Mouse (Mus musculus): Measurements from ENCODE around the gene Crtc3. TPM values are rescaled to one million over a fixed set of nuclear protein-coding genes. Genes with fewer than 3 reads are reported as not detected.
A peak's percentile ranks its signal among the peaks of the same experiment; 100 is the strongest.

Crtc3 gene
- total RNA-seq, 2 experiments from 2014 or later, result 21.0 to 24.4 TPM

GRCm38 (mm10) chr7:80667190-80667589 lies 21.5 kb downstream of the Crtc3 start:
- Histone ChIP-seq H3K4me3 (no peak overlapping the region), H3K27ac (peak overlapping the region; percentile 46; the same call in 1 of the 2 replicates)
- DNase-seq (ENCODE audit: low spot score in 2 of 2), result no peak
- no peak for TF ChIP-seq CTCF (conservative IDR thresholded peaks at IDR 0.05)

DNA sequence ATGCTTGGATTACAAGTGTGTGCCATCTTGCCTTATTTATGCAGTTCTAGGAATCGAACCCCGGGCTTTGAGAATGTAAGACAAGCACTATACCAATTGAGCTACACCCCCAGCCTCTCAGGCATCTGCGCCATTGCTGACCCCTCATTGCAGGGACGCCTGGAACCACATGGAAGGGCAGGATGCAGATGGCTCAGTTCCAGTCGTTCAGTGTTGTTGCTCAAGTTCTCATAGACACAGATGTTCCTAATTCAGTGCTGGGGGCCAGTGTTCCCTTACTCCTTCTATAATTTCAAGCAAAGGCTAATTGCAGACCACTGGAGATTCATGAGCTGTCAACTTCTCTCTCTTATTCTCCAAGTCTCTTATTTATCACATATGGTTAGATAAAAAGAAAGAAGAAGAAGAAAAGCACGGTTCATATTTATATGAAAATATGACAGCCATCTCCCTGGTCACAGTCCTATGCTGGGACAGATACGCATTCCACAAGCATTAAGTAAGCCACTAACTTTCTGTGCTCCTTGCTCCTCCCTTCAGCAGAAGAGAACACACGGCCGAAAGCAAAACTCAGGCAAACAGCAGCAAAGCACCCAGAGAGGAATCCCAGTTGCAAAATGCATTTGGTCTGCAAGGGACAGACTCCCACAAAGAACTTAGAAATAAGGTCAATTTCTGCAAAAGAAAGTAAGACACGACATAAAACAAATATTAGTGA lies 22.3 kb downstream of the Crtc3 start:
- Histone ChIP-seq H3K27ac (peak overlapping the region; percentile 46; the same call in 1 of the 2 replicates), H3K4me3 (no peak overlapping the region)
- DNase-seq (ENCODE audit: low spot score in 2 of 2), result no peak
- TF ChIP-seq CTCF (conservative IDR thresholded peaks at IDR 0.05), result no peak

- no peak for TF ChIP-seq CTCF (conservative IDR thresholded peaks at IDR 0.05)
- Histone ChIP-seq H3K4me3 (no peak overlapping the region), H3K27ac (peak overlapping the region; percentile 92)
- no peak for DNase-seq (ENCODE audit: low spot score in 2 of 2)
These were observed 27.6 kb downstream of the Crtc3 start for GRCm38 (mm10) chr7:80661082-80661481.

DNA sequence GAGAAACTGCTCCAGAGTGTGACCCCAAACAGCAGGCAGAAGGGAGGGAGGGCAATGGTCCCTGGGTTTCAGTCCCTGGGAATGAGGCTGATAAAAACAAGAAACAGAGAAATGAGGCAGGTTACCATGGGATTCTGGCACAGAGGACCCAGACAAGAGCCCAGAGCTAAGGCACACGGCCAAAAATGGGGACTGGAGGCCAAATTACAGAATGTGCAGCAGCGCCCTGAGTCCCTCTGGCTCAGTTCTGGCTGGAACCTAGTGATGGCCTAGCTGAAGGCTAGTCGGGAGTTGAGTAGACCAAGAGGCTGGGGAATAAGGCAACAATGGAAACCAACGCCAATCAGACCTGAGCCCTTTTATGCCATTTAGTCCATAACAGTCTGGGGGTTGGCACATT lies 28.1 kb downstream of the Crtc3 start:
- peak; percentile 79 to 87 for DNase-seq (ENCODE audit: low spot score in 2 of 2)
- no peak for TF ChIP-seq CTCF (conservative IDR thresholded peaks at IDR 0.05)
- Histone ChIP-seq H3K4me3 (peak overlapping the region; percentile 11; the same call in 1 of the 2 replicates), H3K27ac (peak overlapping the region; percentile 92)

DNA sequence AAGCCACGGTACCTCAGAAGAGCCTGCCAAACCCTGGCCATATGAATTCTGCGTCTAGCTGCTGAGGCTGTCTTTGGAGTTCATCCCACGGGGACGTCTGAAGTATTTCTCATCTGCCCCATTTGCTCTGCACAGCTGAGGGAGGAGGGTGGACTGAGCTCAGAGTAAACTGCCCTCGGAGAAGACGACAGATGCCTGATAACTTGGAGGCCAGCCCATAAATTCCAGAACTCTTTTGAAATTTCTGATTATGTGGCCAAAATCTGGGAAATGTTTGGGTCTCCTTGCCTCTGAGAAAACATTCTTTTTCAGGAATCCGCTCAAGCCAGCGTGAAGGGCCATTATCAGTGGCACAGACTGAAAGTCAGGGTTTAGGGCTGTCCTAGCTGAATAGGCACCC lies 30.8 kb downstream of the Crtc3 start:
- Histone ChIP-seq H3K4me3 (no peak overlapping the region), H3K27ac (peak overlapping the region; percentile 92)
- no peak for DNase-seq (ENCODE audit: low spot score in 2 of 2)
- no peak for TF ChIP-seq CTCF (conservative IDR thresholded peaks at IDR 0.05)

DNA sequence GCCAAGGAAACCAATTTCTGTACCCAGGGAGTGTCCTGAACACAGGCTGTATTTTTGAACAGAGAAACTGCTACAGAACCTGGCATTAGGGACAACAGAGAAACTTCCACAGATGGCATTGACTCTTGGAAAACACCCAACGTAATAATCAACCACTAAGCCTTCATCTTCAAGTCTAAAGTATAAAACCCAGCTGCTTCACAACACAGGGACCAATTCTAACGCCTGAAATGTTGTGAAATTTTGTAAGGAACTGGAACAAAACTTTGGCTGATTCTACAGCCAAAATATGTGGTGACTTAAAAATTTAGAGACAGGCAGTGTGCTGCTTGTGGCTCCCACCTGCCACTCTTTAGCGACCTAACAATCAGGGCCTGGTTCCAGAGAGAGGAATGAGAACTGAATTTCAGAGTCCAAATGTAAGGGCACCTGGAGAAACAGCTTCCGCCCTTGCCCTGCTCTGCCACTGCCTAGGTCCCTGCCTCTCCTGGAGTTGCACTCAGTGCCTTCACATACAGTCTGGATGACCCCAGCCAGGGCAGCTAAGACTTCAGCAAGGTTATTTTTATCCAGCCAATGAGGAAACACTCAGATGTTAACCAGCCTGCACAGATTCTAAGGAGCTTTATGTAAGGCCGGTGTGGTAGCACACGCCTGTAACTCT lies 33.2 kb downstream of the Crtc3 start:
- Histone ChIP-seq H3K4me3 (no peak overlapping the region), H3K27ac (peak overlapping the region; percentile 89)
- TF ChIP-seq CTCF (conservative IDR thresholded peaks at IDR 0.05), result no peak
- DNase-seq (ENCODE audit: low spot score in 2 of 2), result peak; percentile 47 to 84

DNA sequence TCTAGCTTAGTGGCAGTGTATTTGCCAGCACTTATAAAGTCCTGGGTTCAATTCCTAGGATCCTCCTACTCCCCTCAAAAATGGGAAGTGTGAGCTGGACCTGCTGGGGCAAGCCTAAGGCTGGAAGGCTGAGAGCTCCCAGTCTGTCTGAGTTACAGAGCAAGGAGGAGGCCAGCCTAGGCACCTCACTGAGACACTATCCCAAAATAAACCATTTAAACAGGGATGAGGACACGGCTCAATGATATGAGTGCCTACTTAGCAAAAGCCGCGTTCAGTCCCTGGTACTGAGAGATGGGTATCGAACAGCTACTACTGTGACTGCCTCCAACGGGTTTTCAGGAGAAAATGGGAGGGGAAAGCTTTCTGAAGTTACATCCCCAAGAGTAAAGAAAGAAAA lies 33.8 kb downstream of the Crtc3 start:
- TF ChIP-seq CTCF (conservative IDR thresholded peaks at IDR 0.05), result no peak
- DNase-seq (ENCODE audit: low spot score in 2 of 2), result no peak
- Histone ChIP-seq H3K27ac (peak overlapping the region; percentile 89), H3K4me3 (no peak overlapping the region)

- Histone ChIP-seq H3K4me3 (no peak overlapping the region), H3K27ac (peak overlapping the region; percentile 89)
- no peak for DNase-seq (ENCODE audit: low spot score in 2 of 2)
- no peak for TF ChIP-seq CTCF (conservative IDR thresholded peaks at IDR 0.05)
These were observed 34.3 kb downstream of the Crtc3 start for GRCm38 (mm10) chr7:80654393-80654792.

DNA sequence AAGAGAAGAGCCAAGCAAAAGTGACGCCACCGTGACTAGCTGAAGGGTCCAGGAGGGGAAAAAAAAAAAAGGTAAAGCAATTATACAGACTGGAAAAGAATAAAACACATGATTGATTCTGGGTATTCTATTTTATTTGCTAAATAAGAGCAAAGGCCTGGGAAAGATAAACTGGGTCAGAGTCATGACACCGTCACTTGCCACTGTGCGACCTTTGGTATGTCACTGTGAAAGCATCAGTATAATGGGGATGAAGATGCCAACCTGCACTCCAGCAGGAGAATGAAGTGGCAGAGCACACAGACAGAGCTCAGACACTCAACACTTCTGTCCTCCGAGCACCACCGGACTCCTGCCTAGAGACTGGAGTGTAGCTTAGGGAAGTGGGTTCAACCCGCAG lies 34.7 kb downstream of the Crtc3 start:
- Histone ChIP-seq H3K27ac (peak overlapping the region; percentile 89), H3K4me3 (no peak overlapping the region)
- TF ChIP-seq CTCF (conservative IDR thresholded peaks at IDR 0.05), result no peak
- DNase-seq (ENCODE audit: low spot score in 2 of 2), result no peak

DNA sequence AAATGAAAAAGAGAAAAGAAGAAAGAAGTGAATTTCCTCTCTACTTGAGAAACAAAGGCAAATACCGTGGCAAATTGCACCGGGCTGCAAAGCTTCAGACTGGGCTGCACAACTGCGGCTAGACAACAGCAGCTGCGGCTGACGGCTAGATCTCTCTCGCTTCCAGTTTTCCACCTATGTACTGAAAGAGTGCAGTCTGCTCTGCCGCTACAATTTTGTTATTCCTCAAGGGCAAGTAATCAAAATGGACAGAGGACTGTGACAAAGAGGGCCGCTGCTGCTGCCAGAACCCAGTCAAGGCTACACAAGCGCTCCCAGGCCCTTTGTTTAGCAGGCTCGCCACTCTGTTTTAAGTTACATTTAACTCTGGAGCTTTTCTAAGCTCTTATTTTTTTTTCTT lies 35.6 kb downstream of the Crtc3 start:
- H3K4me3 ChIP-seq, result no peak overlapping the region; the same call in 1 of the 2 replicates
- no peak for TF ChIP-seq CTCF (conservative IDR thresholded peaks at IDR 0.05)
- H3K27ac ChIP-seq, result peak overlapping the region; percentile 89
- DNase-seq (ENCODE audit: low spot score in 2 of 2), result no peak

- H3K27ac ChIP-seq, result peak overlapping the region; percentile 89
- no peak overlapping the region for H3K4me3 ChIP-seq
- DNase-seq (ENCODE audit: low spot score in 2 of 2), result no peak
- TF ChIP-seq CTCF (conservative IDR thresholded peaks at IDR 0.05), result no peak
These were observed 36.4 kb downstream of the Crtc3 start for GRCm38 (mm10) chr7:80652289-80652688.

DNA sequence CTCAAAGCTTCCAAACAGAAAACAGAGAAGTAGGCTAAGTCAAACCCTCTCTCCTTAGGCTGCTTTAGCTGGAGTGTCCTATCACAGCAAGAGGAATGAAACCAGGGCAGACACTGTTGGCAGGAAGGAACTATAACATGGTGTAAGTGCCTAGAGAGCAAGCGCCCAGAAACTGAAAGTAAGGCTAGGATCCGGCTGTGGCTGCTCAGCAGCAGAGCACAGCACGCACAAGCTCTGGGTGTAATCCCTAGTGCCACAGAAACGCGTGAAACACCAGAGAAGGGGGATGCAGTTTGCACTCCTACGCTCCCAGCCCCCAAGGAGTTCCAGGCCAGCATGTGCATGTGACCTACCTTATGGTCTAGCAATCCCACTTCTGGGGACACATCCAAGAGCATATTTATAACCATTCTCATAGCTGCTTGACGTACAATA lies 41.2 kb downstream of the Crtc3 start:
- Histone ChIP-seq H3K4me3 (peak overlapping the region; percentile 23), H3K27ac (peak overlapping the region; percentile 83)
- DNase-seq (ENCODE audit: low spot score in 2 of 2), result peak; percentile 35 to 62
- TF ChIP-seq CTCF (conservative IDR thresholded peaks at IDR 0.05), result no peak

DNA sequence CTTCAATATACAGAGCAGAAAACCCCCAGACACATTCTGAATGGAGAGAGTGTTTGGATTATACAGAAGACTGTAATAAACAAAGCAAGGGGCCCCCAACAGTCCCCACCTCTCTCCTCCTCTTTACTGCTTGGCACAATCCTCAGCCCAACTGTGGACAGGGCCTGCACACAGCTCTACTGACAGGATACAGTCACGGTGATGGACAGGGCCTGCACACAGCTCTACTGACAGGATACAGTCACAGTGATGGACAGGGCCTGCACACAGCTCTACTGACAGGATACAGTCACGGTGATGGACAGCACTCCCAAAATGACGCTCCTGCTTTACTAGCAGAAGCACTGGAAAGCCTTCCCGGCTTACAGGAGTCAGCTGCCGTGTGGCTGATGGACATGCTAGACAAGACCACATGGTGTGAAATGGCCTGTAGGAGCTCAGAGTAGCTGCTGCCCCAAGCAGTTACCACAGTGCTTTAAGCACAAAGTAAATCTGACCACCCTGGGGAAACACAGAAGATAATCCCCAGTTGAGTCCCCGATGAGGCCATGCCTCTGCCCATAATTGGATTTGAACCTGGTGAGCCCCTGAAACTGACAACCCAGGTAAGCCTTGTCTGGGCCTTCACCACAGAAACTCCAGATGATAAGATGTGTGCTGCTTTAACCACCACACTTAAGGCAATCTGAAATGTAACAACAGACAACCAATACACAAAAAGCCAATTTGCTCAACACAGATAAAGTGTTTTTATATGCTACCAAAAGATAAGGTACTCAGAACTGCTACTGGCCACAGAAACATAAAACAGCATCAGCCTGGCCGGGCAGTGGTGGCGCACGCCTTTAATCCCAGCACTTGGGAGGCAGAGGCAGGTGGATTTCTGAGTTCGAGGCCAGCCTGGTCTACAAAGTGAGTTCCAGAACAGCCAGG lies 42.3 kb downstream of the Crtc3 start:
- DNase-seq (ENCODE audit: low spot score in 2 of 2), result no peak
- no peak for TF ChIP-seq CTCF (conservative IDR thresholded peaks at IDR 0.05)
- H3K27ac ChIP-seq, result peak overlapping the region; percentile 51
- no peak overlapping the region for H3K4me3 ChIP-seq
